Mouse (Mus musculus) ES-E14 (cell line): ENCODE data around the gene Vash1.

Source experiments
- CHD2 ChIP-seq: IDR thresholded peaks from 2 replicates; pipeline ENCODE4 v1.6.1; 2014; ENCODE audit warnings: mild to moderate bottlenecking, low read depth, low read length, inconsistent platforms
- MAFK ChIP-seq: IDR thresholded peaks from 2 replicates; pipeline ENCODE4 v1.6.1; 2014; ENCODE audit warnings: mild to moderate bottlenecking, low read depth, low read length, inconsistent platforms; ENCODE audit not compliant: insufficient read depth
- ZC3H11A ChIP-seq: IDR thresholded peaks from 2 replicates; pipeline ENCODE4 v1.6.1; 2012; ENCODE audit warnings: low read depth, mild to moderate bottlenecking, inconsistent platforms, low read length, borderline replicate concordance
- ZNF384 ChIP-seq: IDR thresholded peaks from 2 replicates; pipeline ENCODE4 v1.6.1; 2012; ENCODE audit warnings: low read depth, low read length, inconsistent platforms

GRCm38 (mm10) chr12:86652570-86653041, 25.9 kb upstream of the Vash1 start:
- TF ChIP-seq ZNF384 (no peak), ZC3H11A (no peak), MAFK (no peak), CHD2 (no peak)
